Mouse (Mus musculus) midbrain, embryonic 10.5 days (tissue): Measurements from ENCODE around the gene Ndufaf7. TPM values are rescaled to one million over a fixed set of nuclear protein-coding genes. Genes with fewer than 3 reads are reported as not detected.

Experiments used
- DNase-seq: peaks from one replicate; pipeline ENCODE4 v3.0.0-alpha.2; 2017; ENCODE audit warnings: low spot score
- H3K27ac ChIP-seq: fragments of 300-500 bp; sonication (generic); replicated peaks from 2 replicates; pipeline ENCODE4 v1.5.1; 2016; ENCODE audit warnings: mild to moderate bottlenecking
- H3K27me3 ChIP-seq: fragments of 300-500 bp; sonication (generic); 2 replicates; pipeline ENCODE4 v1.6.1; 2016; ENCODE audit warnings: low read depth, mild to moderate bottlenecking; ENCODE audit not compliant: poor library complexity, severe bottlenecking
- H3K36me3 ChIP-seq: fragments of 300-500 bp; sonication (generic); 2 replicates; pipeline ENCODE4 v1.6.1; 2016; ENCODE audit warnings: mild to moderate bottlenecking, moderate library complexity
- H3K4me1 ChIP-seq: fragments of 300-500 bp; sonication (generic); 2 replicates; pipeline ENCODE4 v1.6.1; 2016
- H3K4me3 ChIP-seq: fragments of 300-500 bp; sonication (generic); 2 replicates; pipeline ENCODE4 v1.5.1; 2016; ENCODE audit warnings: mild to moderate bottlenecking, moderate library complexity
- H3K9me3 ChIP-seq: fragments of 300-500 bp; sonication (generic); replicated peaks from 2 replicates; pipeline ENCODE4 v1.6.1; 2016; ENCODE audit warnings: mild to moderate bottlenecking
- WGBS: fragments of 180-500 bp; shearing (Covaris S2); methylation state at CpG from one replicate; pipeline ENCODE4 v1.1.7; 2016; 5-methylcytosine and 5-hydroxymethylcytosine counted together
- polyA plus RNA-seq: library from polyadenylated mRNA; unstranded; fragments of >200 nt; fragmentation: Nextera tagmentation; extraction: Ambion mirVana; gene quantifications from 2 replicates; pipeline ENCODE4 v1.2.1, GENCODE M21; 2016

Ndufaf7 gene
- polyA plus RNA-seq: 51.3 and 55.7 TPM in 2 replicates

GRCm38 (mm10) chr17:78936466-78937228 lies at the start of gene Ndufaf7, which contains the start of gene Cebpz:
Ndufaf7 (plus strand) TSS chr17:78937136.
Cebpz (minus strand) TSS chr17:78937066.
- H3K27ac ChIP-seq: peak within 1 kb of the TSS; percentile 84
- H3K4me1 ChIP-seq: peaks cover 23% of the 10 kb centered on the region
- DNase-seq: peak; percentile 98
- no peaks in the 10 kb centered on the region for H3K27me3 ChIP-seq
- peaks cover 48% of the 10 kb centered on the region for H3K36me3 ChIP-seq
- WGBS: under 1% methylated on average over 45 of the region's 45 CpGs
- H3K4me3 ChIP-seq: peak within 1 kb of the TSS; percentile 86
- no peaks in the 10 kb centered on the region for H3K9me3 ChIP-seq

- WGBS: 88% methylated on average over 4 of the region's 4 CpGs
- Histone ChIP-seq H3K27ac (no peak overlapping the region), H3K27me3 (no peaks in the 10 kb centered on the region), H3K36me3 (no peaks in the 10 kb centered on the region), H3K4me1 (no peaks in the 10 kb centered on the region), H3K4me3 (no peak overlapping the region), H3K9me3 (no peaks in the 10 kb centered on the region)
- DNase-seq: no peak
These were observed 48.4 kb upstream of the Ndufaf7 start for GRCm38 (mm10) chr17:78888554-78888953.

GRCm38 (mm10) chr17:78889184-78889583 lies 47.8 kb upstream of the Ndufaf7 start:
- H3K36me3 ChIP-seq: no peaks in the 10 kb centered on the region
- H3K27me3 ChIP-seq: no peaks in the 10 kb centered on the region
- H3K27ac ChIP-seq: no peak overlapping the region
- H3K4me1 ChIP-seq: no peaks in the 10 kb centered on the region
- no peak for DNase-seq
- no peak overlapping the region for H3K4me3 ChIP-seq
- WGBS: 62% methylated on average over 3 of the region's 3 CpGs
- no peaks in the 10 kb centered on the region for H3K9me3 ChIP-seq

- Histone ChIP-seq H3K9me3 (no peaks in the 10 kb centered on the region), H3K36me3 (no peaks in the 10 kb centered on the region), H3K4me3 (no peak overlapping the region), H3K27me3 (no peaks in the 10 kb centered on the region), H3K27ac (no peak overlapping the region), H3K4me1 (no peaks in the 10 kb centered on the region)
- no peak for DNase-seq
- WGBS: 83% methylated on average over 9 of the region's 9 CpGs
These were observed 45.9 kb upstream of the Ndufaf7 start for GRCm38 (mm10) chr17:78891020-78891419.

- Histone ChIP-seq H3K27ac (no peak overlapping the region), H3K27me3 (no peaks in the 10 kb centered on the region), H3K4me1 (no peaks in the 10 kb centered on the region), H3K36me3 (no peaks in the 10 kb centered on the region), H3K9me3 (no peaks in the 10 kb centered on the region), H3K4me3 (no peak overlapping the region)
- 84% methylated on average over 7 of the region's 7 CpGs for WGBS
- DNase-seq: no peak
These were observed 41.9 kb upstream of the Ndufaf7 start for GRCm38 (mm10) chr17:78894991-78895390.

- H3K27me3 ChIP-seq: no peaks in the 10 kb centered on the region
- WGBS: 54% methylated on average over 8 of the region's 8 CpGs
- no peaks in the 10 kb centered on the region for H3K9me3 ChIP-seq
- H3K27ac ChIP-seq: no peak overlapping the region
- DNase-seq: no peak
- no peak overlapping the region for H3K4me3 ChIP-seq
- H3K36me3 ChIP-seq: no peaks in the 10 kb centered on the region
- no peaks in the 10 kb centered on the region for H3K4me1 ChIP-seq
These were observed 41.5 kb upstream of the Ndufaf7 start for GRCm38 (mm10) chr17:78895394-78895793.

GRCm38 (mm10) chr17:78903158-78903557 lies 33.8 kb upstream of the Ndufaf7 start:
- Histone ChIP-seq H3K27me3 (no peaks in the 10 kb centered on the region), H3K9me3 (no peaks in the 10 kb centered on the region), H3K36me3 (no peaks in the 10 kb centered on the region), H3K4me3 (no peak overlapping the region), H3K4me1 (no peaks in the 10 kb centered on the region), H3K27ac (no peak overlapping the region)
- 90% methylated on average over 2 of the region's 2 CpGs for WGBS
- no peak for DNase-seq

GRCm38 (mm10) chr17:78906892-78907291 lies 30.0 kb upstream of the Ndufaf7 start, which contains the start of gene Sult6b1:
Sult6b1 (minus strand) TSS chr17:78906992.
- DNase-seq: no peak
- Histone ChIP-seq H3K27me3 (no peaks in the 10 kb centered on the region), H3K9me3 (no peaks in the 10 kb centered on the region), H3K27ac (no peak within 1 kb of the TSS), H3K4me3 (no peak within 1 kb of the TSS), H3K4me1 (no peaks in the 10 kb centered on the region), H3K36me3 (no peaks in the 10 kb centered on the region)
- WGBS: 86% methylated on average over 5 of the region's 5 CpGs

GRCm38 (mm10) chr17:78909374-78909773 lies 27.6 kb upstream of the Ndufaf7 start:
- Histone ChIP-seq H3K27me3 (no peaks in the 10 kb centered on the region), H3K27ac (no peak overlapping the region), H3K4me3 (no peak overlapping the region), H3K36me3 (no peaks in the 10 kb centered on the region), H3K9me3 (no peaks in the 10 kb centered on the region), H3K4me1 (no peaks in the 10 kb centered on the region)
- DNase-seq: no peak
- 76% methylated on average over 2 of the region's 2 CpGs for WGBS

- Histone ChIP-seq H3K27me3 (no peaks in the 10 kb centered on the region), H3K4me1 (peaks cover 21% of the 10 kb centered on the region), H3K4me3 (peak overlapping the region; percentile 47), H3K27ac (peak overlapping the region; percentile 39; the same call in 1 of the 2 replicates), H3K36me3 (no peaks in the 10 kb centered on the region), H3K9me3 (no peaks in the 10 kb centered on the region)
- no peak for DNase-seq
- 33% methylated on average over 6 of the region's 6 CpGs for WGBS
These were observed 24.1 kb upstream of the Ndufaf7 start for GRCm38 (mm10) chr17:78912861-78913281.

- H3K9me3 ChIP-seq: no peaks in the 10 kb centered on the region
- DNase-seq: no peak
- peaks cover 21% of the 10 kb centered on the region for H3K4me1 ChIP-seq
- no peak overlapping the region for H3K27ac ChIP-seq
- WGBS: 78% methylated on average over 3 of the region's 3 CpGs
- no peak overlapping the region for H3K4me3 ChIP-seq
- H3K36me3 ChIP-seq: peaks cover 10% of the 10 kb centered on the region
- H3K27me3 ChIP-seq: no peaks in the 10 kb centered on the region
These were observed 23.0 kb upstream of the Ndufaf7 start for GRCm38 (mm10) chr17:78913921-78914320.

GRCm38 (mm10) chr17:78915772-78916171 lies 21.2 kb upstream of the Ndufaf7 start:
- Histone ChIP-seq H3K27me3 (no peaks in the 10 kb centered on the region), H3K27ac (peak overlapping the region; percentile 90), H3K4me1 (peaks cover 21% of the 10 kb centered on the region), H3K9me3 (no peaks in the 10 kb centered on the region), H3K36me3 (peaks cover 28% of the 10 kb centered on the region), H3K4me3 (peak overlapping the region; percentile 83)
- DNase-seq: no peak
- 56% methylated on average over 6 of the region's 6 CpGs for WGBS

GRCm38 (mm10) chr17:78916369-78916813 lies 20.5 kb upstream of the Ndufaf7 start, which contains the start of gene Cebpzos:
Cebpzos (plus strand) TSS chr17:78916500.
- peaks cover 21% of the 10 kb centered on the region for H3K4me1 ChIP-seq
- H3K27ac ChIP-seq: peak within 1 kb of the TSS; percentile 90
- no peaks in the 10 kb centered on the region for H3K27me3 ChIP-seq
- H3K4me3 ChIP-seq: peak within 1 kb of the TSS; percentile 83
- DNase-seq: peak; percentile 85
- under 1% methylated on average over 37 of the region's 37 CpGs for WGBS
- no peaks in the 10 kb centered on the region for H3K9me3 ChIP-seq
- H3K36me3 ChIP-seq: peaks cover 34% of the 10 kb centered on the region
